Mouse (Mus musculus) heart, postnatal 14 days (tissue): ENCODE measurements around the gene Lyz2. TPM values are rescaled to one million over a fixed set of nuclear protein-coding genes. Genes with fewer than 3 reads are reported as not detected.

ENCODE experiments used
- total RNA-seq, 2 experiments: library from RNA; stranded (reverse); gene quantifications; 2 replicates each; pipeline ENCODE4 v1.2.3; 2021

Gene Lyz2
- total RNA-seq, 2 experiments from 2014 or later = 93.0 to 99.3 TPM

Other genes with a start within 250 kb of the Lyz2 start
- gene Lrrc10, start 237.0 kb downstream of the Lyz2 start, total RNA-seq = 100 to 1,000 TPM; 247 to 264 TPM
- gene Cct2, start 218.5 kb downstream of the Lyz2 start, total RNA-seq = 100 to 1,000 TPM; 121 to 137 TPM
- gene Frs2, start 133.8 kb downstream of the Lyz2 start, total RNA-seq = 10 to 100 TPM; 17.9 to 19.5 TPM
- 10 to 100 TPM; 28.0 to 28.8 TPM for gene Yeats4, start 57.8 kb downstream of the Lyz2 start, total RNA-seq
- gene 9530003J23Rik, start 43.6 kb downstream of the Lyz2 start, total RNA-seq = not detected
- gene Lyz1, start 10.5 kb upstream of the Lyz2 start, total RNA-seq = 1 to 10 TPM; 8.6 to 9.2 TPM
- 10 to 100 TPM; 43.6 to 43.8 TPM for gene Cpsf6, start 97.7 kb upstream of the Lyz2 start, total RNA-seq